Mouse (Mus musculus) forebrain, embryonic 15.5 days (tissue): ENCODE measurements around the gene Prep. TPM values are rescaled to one million over a fixed set of nuclear protein-coding genes. Genes with fewer than 3 reads are reported as not detected.

ENCODE experiments used
- ATAC-seq: fragments of 200-750 bp; cut with Nextera tagmentation; replicated peaks from 2 replicates; pipeline ENCODE4 v1.8.0; 2017; ENCODE audit warnings: mild to moderate bottlenecking, moderate TSS enrichment, moderate library complexity
- H3K27ac ChIP-seq: fragments of 300-500 bp; sonication (generic); replicated peaks from 2 replicates; pipeline ENCODE4 v1.5.1; 2015; ENCODE audit warnings: mild to moderate bottlenecking, inconsistent platforms
- H3K27me3 ChIP-seq: fragments of 300-500 bp; sonication (generic); 2 replicates; pipeline ENCODE4 v1.6.1; 2015; ENCODE audit warnings: inconsistent platforms
- H3K36me3 ChIP-seq: fragments of 300-500 bp; sonication (generic); 2 replicates; pipeline ENCODE4 v1.6.1; 2015; ENCODE audit warnings: mild to moderate bottlenecking, inconsistent platforms
- H3K4me1 ChIP-seq: fragments of 300-500 bp; sonication (generic); 2 replicates; pipeline ENCODE4 v1.6.1; 2015; ENCODE audit warnings: inconsistent platforms
- H3K4me2 ChIP-seq: fragments of 300-500 bp; sonication (generic); replicated peaks from 2 replicates; pipeline ENCODE4 v1.6.1; 2015; ENCODE audit warnings: mild to moderate bottlenecking, inconsistent platforms
- H3K4me3 ChIP-seq: fragments of 300-500 bp; sonication (generic); 2 replicates; pipeline ENCODE4 v1.5.1; 2015; ENCODE audit warnings: mild to moderate bottlenecking, inconsistent platforms
- H3K9ac ChIP-seq: fragments of 300-500 bp; sonication (generic); replicated peaks from 2 replicates; pipeline ENCODE4 v1.6.1; 2015; ENCODE audit warnings: mild to moderate bottlenecking, inconsistent platforms
- H3K9me3 ChIP-seq: fragments of 300-500 bp; sonication (generic); 2 replicates; pipeline ENCODE4 v1.6.1; 2016; ENCODE audit warnings: inconsistent platforms
- WGBS: fragments of 180-500 bp; shearing (Covaris S2); methylation state at CpG from one replicate; pipeline ENCODE4 v1.1.7; 2015; ENCODE audit warnings: mixed read lengths; 5-methylcytosine and 5-hydroxymethylcytosine counted together
- polyA plus RNA-seq: library from polyadenylated mRNA; unstranded; fragments of >200 nt; fragmentation: Nextera tagmentation; extraction: Ambion mirVana; gene quantifications from 2 replicates; pipeline ENCODE4 v1.2.1, GENCODE M21; 2015

Prep gene
- 19.2 and 19.5 TPM in 2 replicates for polyA plus RNA-seq

DNA sequence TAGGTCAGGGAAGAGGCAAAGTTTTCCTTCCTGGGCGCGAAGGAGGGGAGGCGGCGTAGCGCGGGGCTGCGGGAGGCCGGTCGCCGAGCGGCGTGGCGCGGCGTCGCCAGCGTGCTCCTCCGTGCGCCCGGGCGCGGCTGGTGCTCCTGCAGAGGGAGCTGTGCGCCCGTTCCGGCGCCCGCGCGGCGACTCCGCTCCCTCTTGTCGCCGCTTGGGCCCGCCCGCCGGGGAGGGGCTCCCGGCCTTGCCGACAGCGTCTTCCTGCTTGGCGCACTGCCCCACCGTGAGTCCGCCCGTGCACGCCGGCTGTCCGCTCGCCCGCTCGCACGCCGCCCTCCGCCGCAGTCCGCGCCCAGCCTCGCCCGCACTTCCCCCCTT lies at the start of gene Prep:
TSS of gene Prep (plus strand) at position 273 of the 378 bp plus-strand sequence.
- ATAC-seq, result peak; percentile 97
- under 1% methylated on average over 53 of the region's 57 CpGs for whole genome bisulfite sequencing
- peak within 1 kb of the TSS; percentile 76 for H3K9ac ChIP-seq

DNA sequence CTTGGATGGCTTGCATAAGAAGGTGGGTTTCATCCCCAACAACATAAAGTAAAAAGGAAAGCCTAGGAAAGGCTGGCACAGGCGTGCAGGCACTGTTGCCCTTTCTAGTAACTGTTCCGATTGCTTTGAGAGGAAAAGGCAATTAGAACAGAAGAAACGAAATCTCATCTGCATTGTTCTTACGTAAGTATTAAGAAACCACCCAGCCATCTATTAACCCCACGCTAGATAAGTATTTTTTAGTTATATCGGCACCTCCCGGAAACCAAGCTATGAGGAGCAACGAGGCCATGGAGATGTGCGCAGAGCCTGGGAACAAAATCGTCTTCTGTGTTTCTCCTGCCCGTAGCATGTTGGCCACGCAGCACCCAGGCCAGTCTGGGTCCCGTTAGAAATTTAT lies 49.7 kb upstream of the Prep start:
- WGBS, result 92% methylated on average over 13 of the region's 13 CpGs

More for the DNA sequence above, at the start of gene Prep:
- peak within 1 kb of the TSS; percentile 75 for H3K4me2 ChIP-seq
- no peaks in the 10 kb centered on the region for H3K27me3 ChIP-seq
- peak within 1 kb of the TSS; percentile 75 for H3K27ac ChIP-seq
- H3K36me3 ChIP-seq, result no peaks in the 10 kb centered on the region
- peak within 1 kb of the TSS; percentile 69 for H3K4me3 ChIP-seq
- no peaks in the 10 kb centered on the region for H3K9me3 ChIP-seq
- H3K4me1 ChIP-seq, result peaks cover 20% of the 10 kb centered on the region

GRCm38 (mm10) chr10:45017851-45018250 lies 49.2 kb upstream of the Prep start:
- no peaks in the 10 kb centered on the region for H3K4me1 ChIP-seq
- H3K4me3 ChIP-seq, result no peak overlapping the region
- H3K9ac ChIP-seq, result no peak overlapping the region
- no peaks in the 10 kb centered on the region for H3K36me3 ChIP-seq
- no peak overlapping the region for H3K27ac ChIP-seq
- H3K9me3 ChIP-seq, result no peaks in the 10 kb centered on the region
- no peak overlapping the region for H3K4me2 ChIP-seq
- H3K27me3 ChIP-seq, result no peaks in the 10 kb centered on the region
- WGBS, result 84% methylated on average over 10 of the region's 10 CpGs
- no peak for ATAC-seq

More for the DNA sequence above, 49.7 kb upstream of the Prep start:
- Histone ChIP-seq H3K27ac (no peak overlapping the region), H3K9me3 (no peaks in the 10 kb centered on the region), H3K36me3 (no peaks in the 10 kb centered on the region), H3K4me2 (no peak overlapping the region), H3K4me3 (no peak overlapping the region), H3K9ac (no peak overlapping the region), H3K27me3 (no peaks in the 10 kb centered on the region), H3K4me1 (no peaks in the 10 kb centered on the region)
- no peak for ATAC-seq

DNA sequence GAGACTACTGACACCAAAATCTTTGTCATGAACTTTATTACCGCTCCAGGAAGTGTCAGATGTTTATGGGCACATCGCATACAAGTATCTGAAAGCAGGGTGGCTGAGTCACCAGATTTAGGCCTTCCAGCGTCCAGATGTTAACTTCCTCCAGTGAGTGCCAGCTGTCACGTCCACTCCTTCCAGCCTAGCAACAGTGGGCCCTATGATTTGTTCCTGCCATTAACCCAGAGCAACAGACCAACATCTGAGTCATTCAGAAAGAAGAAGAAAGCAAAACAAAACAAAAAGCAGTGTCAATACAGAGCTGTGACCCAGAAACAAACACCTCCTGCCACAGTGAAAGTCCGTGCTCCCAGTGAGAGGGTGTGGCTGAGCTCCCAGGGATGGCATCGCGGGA lies 47.6 kb upstream of the Prep start:
- ATAC-seq, result no peak
- H3K4me3 ChIP-seq, result no peak overlapping the region
- no peak overlapping the region for H3K27ac ChIP-seq
- H3K36me3 ChIP-seq, result no peaks in the 10 kb centered on the region
- no peak overlapping the region for H3K4me2 ChIP-seq
- H3K9me3 ChIP-seq, result no peaks in the 10 kb centered on the region
- no peak overlapping the region for H3K9ac ChIP-seq
- no peaks in the 10 kb centered on the region for H3K27me3 ChIP-seq
- no peaks in the 10 kb centered on the region for H3K4me1 ChIP-seq
- WGBS, result 50% methylated on average over 7 of the region's 7 CpGs

DNA sequence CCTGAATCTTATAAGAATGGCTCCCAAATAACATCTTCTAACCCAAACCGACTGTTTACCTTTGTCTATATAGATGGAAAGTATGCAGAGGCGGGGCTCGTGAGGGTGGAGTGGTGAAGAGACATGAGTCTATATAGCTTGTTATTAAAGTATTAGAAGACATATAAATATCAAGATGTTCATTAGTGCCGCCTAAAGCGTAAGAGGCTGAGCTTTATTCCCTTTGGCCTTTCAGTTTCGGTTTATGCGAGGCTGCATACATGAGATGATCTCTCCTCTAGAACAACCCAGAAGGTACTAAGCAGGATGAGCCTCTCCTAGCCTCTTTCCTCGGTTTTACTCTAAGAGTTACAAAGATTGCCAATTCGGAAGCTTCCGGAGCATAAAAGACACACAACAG lies 47.2 kb upstream of the Prep start:
- Histone ChIP-seq H3K27ac (no peak overlapping the region), H3K9me3 (no peaks in the 10 kb centered on the region), H3K27me3 (no peaks in the 10 kb centered on the region), H3K4me3 (no peak overlapping the region), H3K9ac (no peak overlapping the region), H3K36me3 (no peaks in the 10 kb centered on the region), H3K4me2 (no peak overlapping the region), H3K4me1 (no peaks in the 10 kb centered on the region)
- 85% methylated on average over 10 of the region's 10 CpGs for WGBS
- ATAC-seq, result no peak

DNA sequence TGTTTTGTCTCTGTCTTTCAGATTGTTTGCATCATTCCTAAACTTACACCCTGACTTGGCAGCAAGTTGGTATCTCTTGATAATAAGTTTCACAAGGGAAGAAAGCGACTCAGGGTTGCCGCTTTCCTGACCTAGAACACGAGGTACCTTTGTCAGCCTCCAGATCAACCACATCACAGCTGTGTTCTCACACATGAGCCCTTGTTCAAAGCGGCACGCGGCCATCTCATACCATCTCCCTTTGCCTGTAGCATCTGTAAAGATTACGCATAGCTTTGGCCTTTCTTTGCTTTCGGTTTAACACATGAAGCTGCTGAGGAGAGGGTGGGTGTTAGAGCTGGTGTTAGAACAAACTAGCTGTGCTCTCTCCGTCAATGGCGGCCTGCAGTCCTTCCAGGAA lies 46.7 kb upstream of the Prep start:
- no peak for ATAC-seq
- Histone ChIP-seq H3K27me3 (no peaks in the 10 kb centered on the region), H3K4me1 (no peaks in the 10 kb centered on the region), H3K27ac (no peak overlapping the region), H3K4me2 (no peak overlapping the region), H3K9me3 (no peaks in the 10 kb centered on the region), H3K36me3 (no peaks in the 10 kb centered on the region), H3K9ac (no peak overlapping the region), H3K4me3 (no peak overlapping the region)
- 94% methylated on average over 10 of the region's 10 CpGs for WGBS

DNA sequence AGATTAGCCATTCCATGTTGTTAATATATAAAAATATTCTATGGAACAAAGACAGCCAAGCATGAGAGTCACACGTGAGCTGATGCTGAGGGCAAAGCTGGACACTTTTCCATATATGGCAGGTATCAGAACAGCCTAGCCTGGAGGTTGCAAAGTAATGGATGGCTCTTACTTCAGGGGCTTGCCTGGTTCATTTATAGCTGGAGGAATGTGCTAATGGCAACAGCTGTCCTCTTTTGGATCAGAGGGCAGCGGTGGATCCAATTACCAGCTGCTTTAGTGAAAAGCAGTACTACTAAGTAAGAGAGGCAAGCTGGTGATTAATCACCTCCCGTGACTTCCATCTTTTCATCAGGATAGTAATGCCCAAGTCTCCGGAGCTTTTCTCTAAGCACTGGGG lies 41.8 kb upstream of the Prep start:
- H3K36me3 ChIP-seq, result no peaks in the 10 kb centered on the region
- no peak for ATAC-seq
- 13% methylated on average over 4 of the region's 4 CpGs for WGBS

DNA sequence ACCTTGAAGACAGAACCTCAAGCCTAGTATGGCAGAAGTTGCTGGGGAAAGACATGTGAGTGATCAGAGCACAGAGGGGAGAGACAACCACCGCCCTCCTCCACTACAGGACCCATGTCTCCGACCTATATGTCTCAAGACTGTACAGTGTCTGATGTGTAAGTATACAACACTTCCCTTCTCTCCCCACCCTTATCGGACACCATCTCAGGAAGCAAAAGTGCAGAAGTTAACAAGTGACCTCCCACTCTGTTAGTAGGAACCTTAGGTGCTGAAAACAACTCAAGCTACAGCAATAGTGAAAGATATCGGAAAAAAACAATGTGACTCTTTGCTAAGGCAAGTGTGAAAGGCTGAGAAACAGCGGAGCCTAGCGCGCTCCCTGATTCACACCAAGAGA lies 40.1 kb upstream of the Prep start:
- Histone ChIP-seq H3K9me3 (no peaks in the 10 kb centered on the region), H3K4me1 (no peaks in the 10 kb centered on the region), H3K36me3 (no peaks in the 10 kb centered on the region), H3K4me2 (no peak overlapping the region), H3K9ac (no peak overlapping the region), H3K27me3 (no peaks in the 10 kb centered on the region), H3K4me3 (no peak overlapping the region), H3K27ac (no peak overlapping the region)
- no peak for ATAC-seq
- 93% methylated on average over 7 of the region's 7 CpGs for WGBS

More for the DNA sequence above, 41.8 kb upstream of the Prep start:
- Histone ChIP-seq H3K27me3 (no peaks in the 10 kb centered on the region), H3K9me3 (no peaks in the 10 kb centered on the region), H3K9ac (no peak overlapping the region), H3K4me1 (no peaks in the 10 kb centered on the region), H3K4me3 (no peak overlapping the region), H3K4me2 (no peak overlapping the region), H3K27ac (no peak overlapping the region)

DNA sequence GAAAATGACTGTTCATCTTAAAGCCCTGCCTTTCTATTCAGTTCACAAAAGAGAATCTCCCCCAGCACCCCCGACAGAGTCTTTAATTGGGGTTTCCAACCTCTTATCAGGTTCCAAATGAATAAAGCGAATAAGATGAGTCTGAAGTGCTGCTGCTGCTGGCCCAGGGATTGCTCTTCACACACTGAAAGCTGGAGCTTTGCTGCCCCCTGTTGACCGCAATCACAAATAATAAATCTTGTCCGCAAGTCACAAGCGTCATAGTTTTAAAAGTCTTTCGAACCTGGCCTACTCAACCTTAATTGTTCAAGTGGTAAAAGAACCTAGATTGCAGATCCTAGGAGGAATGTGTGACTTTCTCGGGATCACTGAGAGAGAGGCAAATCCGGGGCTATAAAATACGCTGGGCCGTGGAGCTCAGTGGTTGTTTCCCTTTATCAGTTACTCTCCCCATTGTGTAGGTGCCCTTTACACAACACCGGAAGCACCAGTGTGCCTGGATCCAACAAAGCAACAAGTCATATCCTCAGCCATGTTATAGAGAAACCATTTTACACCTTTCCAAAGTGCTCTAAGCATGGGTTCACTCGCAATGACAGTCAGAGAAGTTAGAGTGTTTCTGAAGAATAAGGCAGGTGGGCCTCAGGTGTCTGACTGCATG lies 21.6 kb upstream of the Prep start:
- H3K9ac ChIP-seq, result no peak overlapping the region
- no peaks in the 10 kb centered on the region for H3K4me1 ChIP-seq
- H3K4me3 ChIP-seq, result no peak overlapping the region
- H3K27me3 ChIP-seq, result no peaks in the 10 kb centered on the region
- ATAC-seq, result peak; percentile 82
- no peak overlapping the region for H3K4me2 ChIP-seq
- no peak overlapping the region for H3K27ac ChIP-seq
- WGBS, result 23% methylated on average over 12 of the region's 12 CpGs
- no peaks in the 10 kb centered on the region for H3K36me3 ChIP-seq
- no peaks in the 10 kb centered on the region for H3K9me3 ChIP-seq

DNA sequence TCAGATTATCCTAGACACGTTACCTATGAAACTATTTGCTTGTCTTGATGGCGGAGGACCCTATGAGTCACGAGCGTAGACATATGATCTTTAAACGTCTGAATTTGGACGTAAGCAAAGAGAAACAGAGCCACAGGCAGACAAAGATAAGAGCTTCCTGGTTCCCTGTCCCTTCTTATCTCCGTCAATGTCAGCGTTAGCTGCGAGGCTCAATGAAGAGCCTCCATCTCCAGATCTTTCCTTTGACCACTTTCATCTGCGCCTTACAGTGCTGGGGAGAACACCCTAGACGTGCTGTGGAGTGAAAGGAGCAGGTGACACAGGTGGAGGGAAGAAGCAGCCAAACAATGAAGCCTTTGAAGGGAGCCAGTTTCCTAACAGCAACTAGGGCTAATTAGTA lies 18.8 kb upstream of the Prep start:
- H3K27ac ChIP-seq, result no peak overlapping the region
- no peak overlapping the region for H3K4me2 ChIP-seq
- H3K9ac ChIP-seq, result no peak overlapping the region
- H3K4me3 ChIP-seq, result no peak overlapping the region
- no peaks in the 10 kb centered on the region for H3K27me3 ChIP-seq
- no peaks in the 10 kb centered on the region for H3K4me1 ChIP-seq
- 76% methylated on average over 11 of the region's 11 CpGs for WGBS
- no peaks in the 10 kb centered on the region for H3K36me3 ChIP-seq
- ATAC-seq, result no peak
- no peaks in the 10 kb centered on the region for H3K9me3 ChIP-seq

- Histone ChIP-seq H3K9me3 (no peaks in the 10 kb centered on the region), H3K9ac (no peak overlapping the region), H3K27me3 (no peaks in the 10 kb centered on the region), H3K27ac (no peak overlapping the region), H3K4me1 (no peaks in the 10 kb centered on the region), H3K4me2 (no peak overlapping the region), H3K36me3 (no peaks in the 10 kb centered on the region), H3K4me3 (no peak overlapping the region)
- no peak for ATAC-seq
- WGBS, result 40% methylated on average over 11 of the region's 11 CpGs
These were observed 18.4 kb upstream of the Prep start for GRCm38 (mm10) chr10:45048622-45049021.

DNA sequence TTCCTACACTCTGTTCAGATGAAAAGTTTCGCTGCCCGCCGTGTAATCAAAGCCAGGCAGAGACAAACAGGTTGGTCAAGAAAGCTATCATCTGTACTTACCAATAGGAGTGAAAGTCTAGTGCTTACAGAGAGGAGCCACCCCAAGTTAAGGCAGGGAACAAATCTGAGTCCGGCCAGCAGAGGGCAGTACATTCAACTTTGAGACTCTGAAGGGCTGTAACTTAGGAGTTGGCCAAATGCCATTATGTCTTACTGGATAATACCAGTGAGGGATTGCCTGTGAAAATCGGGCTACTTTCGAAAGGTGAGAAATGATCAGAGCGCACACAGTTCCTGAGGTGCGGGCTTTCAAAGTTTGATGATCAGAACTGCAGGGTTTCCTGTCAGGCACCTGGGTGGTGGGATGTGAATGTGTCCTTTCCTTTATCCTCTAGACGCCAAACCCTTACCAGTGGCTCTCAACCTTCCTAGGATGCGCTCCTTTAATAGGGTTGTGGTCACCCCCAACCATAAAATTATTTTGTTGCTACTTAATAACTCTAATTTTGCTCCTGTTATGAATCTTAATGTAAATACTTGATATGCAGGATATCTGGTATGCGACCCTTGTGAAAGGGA lies 15.8 kb upstream of the Prep start:
- Histone ChIP-seq H3K27ac (no peak overlapping the region), H3K27me3 (no peaks in the 10 kb centered on the region), H3K36me3 (no peaks in the 10 kb centered on the region)

GRCm38 (mm10) chr10:45058361-45058760 lies 8.6 kb upstream of the Prep start:
- WGBS, result 90% methylated on average over 6 of the region's 6 CpGs
- H3K4me1 ChIP-seq, result no peaks in the 10 kb centered on the region
- no peaks in the 10 kb centered on the region for H3K27me3 ChIP-seq
- H3K4me3 ChIP-seq, result no peak overlapping the region
- no peaks in the 10 kb centered on the region for H3K36me3 ChIP-seq
- no peak overlapping the region for H3K9ac ChIP-seq
- no peak overlapping the region for H3K27ac ChIP-seq
- ATAC-seq, result no peak
- no peak overlapping the region for H3K4me2 ChIP-seq
- no peaks in the 10 kb centered on the region for H3K9me3 ChIP-seq

More for the DNA sequence above, 15.8 kb upstream of the Prep start:
- 62% methylated on average over 11 of the region's 11 CpGs for WGBS
- no peaks in the 10 kb centered on the region for H3K9me3 ChIP-seq
- no peak overlapping the region for H3K4me3 ChIP-seq
- no peak overlapping the region for H3K4me2 ChIP-seq
- H3K9ac ChIP-seq, result no peak overlapping the region
- no peaks in the 10 kb centered on the region for H3K4me1 ChIP-seq
- peak; percentile 75 for ATAC-seq
